Mouse (Mus musculus): ENCODE data around the gene Rhob.

DNA sequence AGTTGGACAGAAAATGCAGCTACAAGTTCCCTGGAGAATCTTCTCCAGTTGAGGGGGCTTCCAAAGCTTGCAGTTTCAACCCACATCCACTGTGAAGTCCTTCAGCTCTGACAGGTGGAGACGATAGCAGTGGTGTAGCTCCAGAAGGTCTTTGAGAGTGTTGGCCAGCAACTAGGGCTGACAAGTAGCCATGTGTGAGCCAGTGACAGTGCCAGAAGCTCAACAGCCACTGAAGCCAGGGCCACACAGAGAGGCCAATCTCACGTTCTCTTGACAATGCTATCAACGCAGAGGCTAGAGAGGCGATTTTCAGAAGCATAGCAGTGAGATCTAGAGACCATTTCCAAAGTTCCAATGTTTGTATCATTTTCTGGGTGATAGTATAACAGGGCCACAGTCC lies 42.6 kb upstream of the Rhob start:
- TF ChIP-seq CTCF (IDR thresholded peaks at IDR 0.05) (no peak), POLR2A (IDR thresholded peaks at IDR 0.05; ENCODE audit: insufficient read depth, low read depth, low read length) (no peak), EP300 (IDR thresholded peaks at IDR 0.05; ENCODE audit: insufficient read depth, low read depth, low read length) (no peak)

Data from heart, adult 2 months (tissue).